Mouse (Mus musculus): ENCODE results near the gene Zcchc18.

GRCm38 (mm10) chrX:137034322-137034721, 41.4 kb downstream of the Zcchc18 start:
- TF ChIP-seq CTCF (IDR thresholded peaks at IDR 0.05; ENCODE audit: borderline replicate concordance, insufficient read depth, low read length): no peak
- TF ChIP-seq POLR2A (IDR thresholded peaks at IDR 0.05; ENCODE audit: low read depth, low read length): no peak
